Mouse (Mus musculus) kidney, adult 8-10 months (tissue): ENCODE measurements at regions not wholly inside any gene's neighbourhood (a gene's known extent, or its start where the extent isn't known, plus 50 kb on each side); places are given as distances from the start of the nearest gene placed in this dataset.

ENCODE experiments used
- DNase-seq, 2 experiments: peaks; one replicate each; pipeline ENCODE4 v3.0.0; 2022

- no peak for DNase-seq
Observed at GRCm38 (mm10) chr3:128787686-128788085, 412.0 kb upstream of the Pitx2 start.

DNA sequence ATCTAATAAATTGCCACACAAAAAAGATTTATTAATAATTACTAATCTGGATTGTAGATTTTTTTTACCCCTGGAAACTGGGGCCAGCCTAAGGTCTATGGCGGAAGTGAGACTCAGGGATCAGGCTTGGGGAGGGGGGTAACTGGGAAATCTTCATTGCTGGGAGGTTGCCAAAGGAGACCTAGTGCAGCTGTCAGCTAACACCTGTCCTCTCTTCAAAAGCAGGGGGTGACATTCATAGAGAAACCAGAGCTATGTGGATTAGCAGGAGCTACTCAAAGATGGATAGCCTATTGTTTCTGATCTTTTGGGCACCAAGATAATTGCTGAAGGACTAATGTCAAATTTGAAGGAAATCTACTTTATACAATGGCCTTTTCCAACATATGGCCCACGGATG, 403.7 kb upstream of the Pitx2 start:
- no peak for DNase-seq

DNA sequence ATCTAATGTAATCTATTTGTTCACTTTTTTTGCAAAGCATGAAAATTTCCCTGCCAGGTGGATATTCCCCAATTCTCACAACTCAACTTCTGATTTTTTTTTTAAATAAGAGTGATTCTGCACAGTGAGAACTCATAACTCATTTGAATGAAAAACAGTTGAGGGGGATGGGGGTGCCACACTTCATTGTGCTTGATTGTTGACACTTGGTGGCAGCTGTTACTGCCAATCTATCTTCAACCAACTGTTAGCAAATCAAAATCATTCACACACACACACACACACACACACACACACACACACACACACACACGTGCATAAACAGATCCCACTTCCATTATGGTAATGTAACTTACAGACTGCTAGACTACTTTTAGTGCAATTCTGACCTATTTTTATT, 401.8 kb upstream of the Pitx2 start:
- DNase-seq = no peak

DNA sequence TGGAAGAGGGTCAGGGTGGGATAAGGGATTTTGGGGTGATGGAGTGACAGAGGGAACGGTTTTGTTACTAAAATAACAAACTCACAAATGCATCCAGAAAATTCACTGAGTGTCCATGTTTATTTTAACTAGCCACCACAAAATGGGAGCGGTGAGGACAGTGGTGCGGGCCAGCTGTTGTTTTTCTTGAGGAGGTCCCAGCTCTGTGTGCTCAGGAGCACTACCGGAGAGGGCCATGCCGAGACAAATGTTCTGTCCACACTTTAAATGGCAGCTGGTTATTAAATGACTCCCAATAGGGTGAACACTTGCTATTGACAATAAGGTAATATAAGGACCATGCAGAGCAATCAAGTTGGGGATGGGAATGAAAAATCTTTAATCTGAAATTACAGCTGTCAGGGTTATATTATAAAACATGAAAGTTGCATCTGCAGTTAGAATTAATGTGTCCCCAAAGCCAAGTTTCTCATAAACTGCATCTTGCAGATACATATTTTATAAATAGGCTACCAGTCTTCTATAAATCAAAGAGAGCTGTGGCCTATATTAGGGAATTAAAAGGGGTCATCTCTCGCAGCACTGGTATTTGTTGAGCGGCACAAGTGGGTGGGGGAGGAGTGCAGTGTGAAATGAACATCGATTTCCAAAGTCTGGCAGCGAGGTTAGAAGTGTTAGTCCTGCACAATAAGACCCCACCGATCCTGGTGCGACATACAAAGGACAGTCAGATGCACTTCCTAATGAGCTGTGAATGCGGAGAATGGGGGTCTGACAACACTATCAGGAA, 370.1 kb upstream of the Pitx2 start:
- no peak for DNase-seq

DNA sequence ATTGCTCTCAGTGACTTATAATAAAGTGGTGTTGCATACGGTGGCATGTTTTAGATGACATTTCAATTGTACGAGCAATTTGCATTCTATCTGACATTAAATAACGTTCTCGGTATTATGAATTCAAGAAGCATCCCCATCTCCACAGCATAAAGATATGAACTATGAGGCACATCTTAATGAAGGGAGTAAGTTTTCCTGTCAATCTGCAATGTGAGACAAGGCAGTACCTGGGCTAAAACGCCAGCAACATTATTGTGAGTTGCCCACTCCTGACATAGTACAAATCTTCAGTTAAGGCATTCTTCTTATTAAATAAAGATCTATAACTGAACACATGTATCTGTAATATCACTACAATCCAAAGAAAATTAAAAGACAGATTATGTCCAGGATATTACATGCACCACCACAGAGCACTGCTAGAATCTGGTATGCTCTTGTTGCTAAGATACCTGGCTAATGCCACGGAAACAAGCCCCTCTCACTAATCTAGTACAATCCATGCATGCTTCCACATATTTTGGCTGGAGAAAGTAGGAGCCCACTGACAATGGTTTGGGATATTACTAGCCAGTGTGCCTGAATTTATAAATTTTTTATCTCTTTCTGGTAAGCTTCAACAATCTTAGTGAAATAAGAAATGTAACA, 349.2 kb upstream of the Pitx2 start:
- no peak for DNase-seq

DNA sequence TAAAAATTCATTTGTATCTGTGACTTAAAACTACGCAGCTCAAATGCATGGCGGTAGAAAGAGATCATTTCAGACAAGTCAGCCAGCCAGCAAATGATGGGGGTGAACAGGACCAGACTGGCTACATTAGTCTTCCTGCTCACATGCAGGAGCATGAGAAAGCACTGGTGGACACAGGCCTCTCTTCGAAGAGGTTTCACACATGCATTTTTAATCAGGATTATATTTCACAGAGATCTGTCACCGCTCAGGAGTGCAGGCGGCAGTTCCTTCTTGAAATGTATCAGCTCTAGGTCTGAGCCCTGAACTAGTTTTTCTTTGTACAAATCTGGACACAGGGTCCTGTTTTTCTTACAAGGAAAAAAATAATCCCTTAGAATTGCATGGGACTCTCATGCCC, 343.2 kb upstream of the Pitx2 start:
- DNase-seq = no peak

- DNase-seq = no peak
Observed at GRCm38 (mm10) chr3:128881685-128882444, 317.8 kb upstream of the Pitx2 start.

- no peak for DNase-seq
Observed at GRCm38 (mm10) chr3:128883636-128884195, 316.0 kb upstream of the Pitx2 start.

- DNase-seq = no peak
Observed at GRCm38 (mm10) chr3:128886678-128887077, 313.0 kb upstream of the Pitx2 start.

- no peak for DNase-seq
Observed at GRCm38 (mm10) chr3:128891078-128891477, 308.6 kb upstream of the Pitx2 start.

DNA sequence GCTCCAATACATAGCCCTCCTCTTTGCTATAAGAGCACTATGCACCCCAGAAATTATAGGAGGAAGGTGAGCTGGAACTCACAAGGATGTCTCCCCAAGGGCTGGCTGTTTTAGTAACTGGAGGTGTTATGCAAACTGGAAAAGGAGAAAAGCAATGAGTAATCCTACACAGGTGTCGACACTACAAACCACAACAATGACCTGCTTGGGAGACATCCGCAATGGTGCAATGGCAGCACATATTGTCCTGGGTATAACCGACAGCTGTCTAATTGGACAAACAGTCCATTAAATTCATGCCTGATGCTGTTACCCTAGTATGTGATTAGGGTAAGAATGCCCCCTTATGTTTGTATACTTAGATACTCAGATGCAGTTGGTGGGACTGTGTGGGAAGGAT, 303.1 kb upstream of the Pitx2 start:
- DNase-seq = no peak

DNA sequence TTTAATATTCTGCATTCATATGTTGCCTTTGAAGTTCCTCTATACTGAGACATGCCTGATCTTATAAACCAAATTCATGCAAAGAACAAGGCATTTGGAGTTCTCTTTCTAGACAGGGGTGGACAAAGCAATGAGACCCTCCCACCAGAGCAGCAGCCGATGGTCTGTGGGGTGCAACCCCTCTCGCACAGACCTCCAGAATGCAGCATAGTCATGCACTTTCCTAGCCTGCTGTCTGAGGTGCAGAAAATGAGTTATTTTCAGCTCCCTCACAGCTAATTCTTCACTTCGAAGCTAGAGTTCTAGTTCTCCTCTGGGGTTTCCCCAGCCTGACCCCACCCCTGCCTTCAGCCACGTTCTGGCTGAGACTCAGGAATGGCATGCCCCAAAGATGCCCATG, 288.6 kb upstream of the Pitx2 start:
- DNase-seq = no peak

- no peak for DNase-seq
Observed at GRCm38 (mm10) chr3:128921428-128921827, 278.2 kb upstream of the Pitx2 start.

GRCm38 (mm10) chr3:128922150-128922549, 277.5 kb upstream of the Pitx2 start:
- no peak for DNase-seq

DNA sequence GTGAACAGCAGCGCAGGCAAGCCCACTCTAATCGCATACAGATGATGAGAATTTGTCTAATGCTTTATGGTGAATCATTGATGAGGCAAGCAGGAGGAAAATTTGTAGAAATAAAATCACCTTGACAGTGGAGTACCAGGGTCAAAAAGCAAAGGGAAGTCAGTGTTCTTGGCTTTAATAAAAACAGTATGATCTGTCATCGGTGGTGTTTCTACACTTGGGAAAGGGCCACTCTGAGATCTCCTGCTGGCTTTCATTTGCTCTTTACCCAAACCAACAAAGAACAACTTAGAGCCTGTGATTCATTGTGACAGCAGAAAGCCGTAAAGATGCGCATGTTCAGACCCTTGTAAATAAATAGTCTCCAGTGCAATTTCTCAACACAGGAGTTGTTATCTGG, 261.1 kb upstream of the Pitx2 start:
- no peak for DNase-seq

DNA sequence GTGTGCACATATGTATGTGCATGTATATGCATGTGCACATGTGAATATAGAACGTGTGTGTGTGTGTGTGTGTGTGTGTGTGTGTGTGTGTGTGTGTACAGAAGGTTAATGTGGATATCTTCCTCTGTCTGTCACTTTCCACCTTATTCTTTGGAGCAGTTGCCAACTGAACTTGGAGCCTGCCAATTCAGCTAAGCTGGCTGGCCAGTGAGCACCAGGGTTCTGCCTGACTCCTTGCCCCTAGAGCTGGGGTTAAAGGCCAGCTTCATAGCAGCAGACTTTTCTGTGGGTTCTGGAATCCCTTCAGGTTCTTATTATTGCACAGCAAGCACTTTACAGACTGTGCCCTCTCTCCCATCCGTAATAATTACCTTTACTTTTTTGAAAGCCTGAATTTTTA, 258.5 kb upstream of the Pitx2 start:
- peak; percentile 16 to 30 for DNase-seq

- no peak for DNase-seq
Observed at GRCm38 (mm10) chr3:128944631-128945030, 255.0 kb upstream of the Pitx2 start.

DNA sequence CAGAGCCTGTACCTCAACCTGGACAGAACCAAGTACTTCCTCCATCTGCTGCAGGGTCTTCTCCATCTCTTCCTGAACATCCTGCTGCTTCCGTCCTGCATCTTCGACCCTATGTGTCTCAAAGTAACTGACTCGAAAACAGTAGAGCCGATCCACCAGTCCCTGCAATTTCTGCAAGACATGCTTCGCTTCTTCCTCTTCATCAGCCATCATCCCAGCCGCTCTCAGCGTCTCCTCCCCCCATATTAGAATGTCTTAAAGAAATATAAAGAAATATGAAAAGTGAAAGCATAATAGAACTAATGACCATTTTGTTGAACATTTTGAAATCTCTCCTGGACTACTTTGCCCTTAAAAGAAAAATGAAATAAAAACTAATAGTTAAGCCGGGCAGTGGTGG, 244.8 kb upstream of the Pitx2 start:
- no peak for DNase-seq

- DNase-seq = no peak
Observed at GRCm38 (mm10) chr3:128976752-128977151, 222.9 kb upstream of the Pitx2 start.

DNA sequence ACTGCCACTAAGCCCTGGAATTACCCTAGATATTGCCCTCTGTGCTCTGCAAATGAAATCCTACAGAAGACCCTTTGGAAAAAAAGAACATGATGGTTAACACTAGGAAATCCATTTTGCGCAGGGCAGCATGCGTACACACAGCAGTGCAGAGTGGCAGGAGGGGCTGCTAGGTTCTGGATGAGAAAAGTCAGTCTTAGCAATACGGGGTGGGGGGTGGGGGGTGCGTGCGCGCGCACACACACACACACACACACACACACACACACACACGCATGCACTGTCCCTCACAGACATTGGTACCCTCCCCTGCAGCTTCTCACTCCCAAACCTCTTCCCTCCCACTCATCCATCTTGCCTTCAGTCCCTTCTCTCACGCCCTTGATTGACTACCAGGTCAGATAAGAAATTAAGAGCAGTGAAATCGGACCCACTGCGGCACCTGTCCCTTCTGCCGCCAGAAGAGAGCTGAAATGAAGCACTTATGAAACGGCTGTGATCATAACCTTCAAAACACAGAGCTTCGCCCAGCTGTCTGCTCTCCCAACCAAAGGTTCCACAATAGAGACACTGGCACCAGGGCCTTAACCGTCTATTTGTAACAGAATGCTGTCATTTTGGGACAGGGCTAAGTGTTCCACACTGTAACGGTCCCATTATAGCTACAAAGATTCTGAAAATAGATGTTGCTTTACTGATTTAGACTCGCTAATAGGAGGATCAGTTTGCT, 209.3 kb upstream of the Pitx2 start:
- DNase-seq = no peak

- no peak for DNase-seq
Observed at GRCm38 (mm10) chr3:129002866-129003265, 196.8 kb upstream of the Pitx2 start.

- DNase-seq = no peak
Observed at GRCm38 (mm10) chr3:129004085-129004484, 195.6 kb upstream of the Pitx2 start.

GRCm38 (mm10) chr3:129038877-129039276, 160.8 kb upstream of the Pitx2 start:
- no peak for DNase-seq
